Mouse (Mus musculus) layer of hippocampus, adult 9-11 months (tissue): ENCODE data around the gene Scnm1.

Source experiments
- DNase-seq: peaks from one replicate; pipeline ENCODE4 v3.0.0; 2022

Scnm1 gene

GRCm38 (mm10) chr3:95133680-95134101 is at the start of gene Scnm1, which contains the start of gene Lysmd1:
TSS of gene Scnm1 (minus strand) at chr3:95134011.
TSS of gene Lysmd1 (plus strand) at chr3:95134088.
- DNase-seq = peak; percentile 97

GRCm38 (mm10) chr3:95181841-95182240 is 48.0 kb upstream of the Scnm1 start:
- no peak for DNase-seq

GRCm38 (mm10) chr3:95179890-95180289 is 46.1 kb upstream of the Scnm1 start:
- DNase-seq = no peak

GRCm38 (mm10) chr3:95178948-95179347 is 45.1 kb upstream of the Scnm1 start:
- DNase-seq = no peak

- no peak for DNase-seq
Observed at GRCm38 (mm10) chr3:95177583-95177982, 43.8 kb upstream of the Scnm1 start.

- DNase-seq = no peak
Observed at GRCm38 (mm10) chr3:95176500-95176899, 42.7 kb upstream of the Scnm1 start.

GRCm38 (mm10) chr3:95174011-95174592 is 40.3 kb upstream of the Scnm1 start:
- peak; percentile 53 for DNase-seq

GRCm38 (mm10) chr3:95173256-95173949 is 39.6 kb upstream of the Scnm1 start:
- no peak for DNase-seq

- no peak for DNase-seq
Observed at GRCm38 (mm10) chr3:95172526-95173255, 38.9 kb upstream of the Scnm1 start.

GRCm38 (mm10) chr3:95171105-95171504 is 37.3 kb upstream of the Scnm1 start:
- DNase-seq = no peak

- no peak for DNase-seq
Observed at GRCm38 (mm10) chr3:95169996-95170395, 36.2 kb upstream of the Scnm1 start.

- DNase-seq = no peak
Observed at GRCm38 (mm10) chr3:95164840-95165239, 31.0 kb upstream of the Scnm1 start.

- DNase-seq = no peak
Observed at GRCm38 (mm10) chr3:95164256-95164550, 30.4 kb upstream of the Scnm1 start.

- no peak for DNase-seq
Observed at GRCm38 (mm10) chr3:95163419-95164255, 29.8 kb upstream of the Scnm1 start.

- DNase-seq = no peak
Observed at GRCm38 (mm10) chr3:95162345-95162628, 28.5 kb upstream of the Scnm1 start.

GRCm38 (mm10) chr3:95161618-95162344 is 28.0 kb upstream of the Scnm1 start:
- no peak for DNase-seq

GRCm38 (mm10) chr3:95161041-95161551 is 27.3 kb upstream of the Scnm1 start:
- DNase-seq = no peak

GRCm38 (mm10) chr3:95159987-95160963 is 26.5 kb upstream of the Scnm1 start, which contains the start of gene Sema6c:
TSS of gene Sema6c (plus strand) at chr3:95160457.
- peak; percentile 93 for DNase-seq

GRCm38 (mm10) chr3:95159511-95159986 is 25.7 kb upstream of the Scnm1 start:
- no peak for DNase-seq

GRCm38 (mm10) chr3:95153874-95154273 is 20.1 kb upstream of the Scnm1 start:
- no peak for DNase-seq

- no peak for DNase-seq
Observed at GRCm38 (mm10) chr3:95147924-95148323, 14.1 kb upstream of the Scnm1 start.
